8 mouse cellular contexts compared by ENCODE assay signal in the genomic region with DNA sequence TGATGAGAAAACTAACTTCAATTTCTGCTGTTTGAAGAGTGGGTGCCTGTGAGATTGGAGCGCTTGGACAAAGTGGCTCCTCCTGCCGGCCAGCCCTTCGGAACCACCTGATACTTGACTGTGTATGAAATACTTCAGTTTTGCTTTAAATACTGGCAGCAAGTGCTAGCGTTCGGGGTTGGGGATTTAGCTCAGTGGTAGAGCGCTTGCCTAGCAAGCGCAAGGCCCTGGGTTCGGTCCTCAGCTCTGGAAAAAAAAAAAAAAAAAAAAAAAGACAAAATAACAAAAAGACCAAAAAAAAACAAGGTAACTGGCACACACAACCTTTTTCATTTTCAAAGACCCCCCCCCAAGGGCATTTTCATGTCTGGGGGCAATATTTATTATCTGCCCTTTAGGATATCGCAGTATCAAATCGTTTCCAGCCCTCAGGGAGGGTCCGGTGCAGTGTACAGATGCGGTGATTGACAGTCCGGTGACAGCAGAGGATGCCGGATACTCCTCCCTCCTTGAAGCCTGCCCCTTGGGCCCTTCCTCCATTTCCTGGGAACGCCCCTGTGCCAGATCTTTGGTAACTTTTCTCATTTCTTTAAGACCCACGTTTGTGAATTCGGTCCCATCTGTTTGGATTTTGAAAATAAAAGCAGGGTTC. TPM values are rescaled to one million over a fixed set of nuclear protein-coding genes. Genes with fewer than 3 reads are reported as not detected.
DNase-seq lines count a peak whose midpoint lies in the region; ATAC-seq lines count a peak whose summit lies in the region.

No protein-coding gene starts in this region.

- H3K4me1 ChIP-seq in midbrain, embryonic 11.5 days (ENCODE audit: control insufficient read depth, insufficient read depth, low read length) = peaks cover 8% of the 10 kb centered on the region

- H3K9me3 ChIP-seq in midbrain, embryonic 11.5 days (ENCODE audit: control insufficient read depth, low read length) = no peaks in the 10 kb centered on the region

- no peaks in the 10 kb centered on the region for H3K27me3 ChIP-seq in midbrain, embryonic 11.5 days (ENCODE audit: control insufficient read depth, insufficient read depth, low read length)

- H3K36me3 ChIP-seq in midbrain, embryonic 11.5 days (ENCODE audit: control insufficient read depth, insufficient read depth, low read length) = peaks cover 6% of the 10 kb centered on the region; the same call in 1 of the 2 replicates

- H3K9ac ChIP-seq in midbrain, embryonic 11.5 days (ENCODE audit: low read length) = peak overlapping the region; percentile 82; the same call in 1 of the 2 replicates

- peak overlapping the region; percentile 92 for H3K4me2 ChIP-seq in midbrain, embryonic 11.5 days

- 9% methylated on average over 17 of the region's 17 CpGs for WGBS in midbrain, embryonic 11.5 days

- DNase-seq in layer of hippocampus, adult 11-12 months (ENCODE audit: low spot score) = peak; percentile 73
- no peak for DNase-seq in layer of hippocampus, postnatal 36 days
- DNase-seq in ZHBTc4 (ENCODE audit: low read depth, low spot score) = peak; percentile 35
- DNase-seq in layer of hippocampus, postnatal 25 days (ENCODE audit: extremely low spot score in 1 of 2, low spot score in 1 of 2) = peak; percentile 70 to 71
- DNase-seq in midbrain, embryonic 11.5 days (ENCODE audit: low spot score, missing footprints) = peak; percentile 99
- peak; percentile 58 for DNase-seq in testis, postnatal 10 days (ENCODE audit: low spot score)
- no peak for DNase-seq in ovary, adult 18-20 months (ENCODE audit: low spot score)

- no peak overlapping the region; the same call in 1 of the 2 replicates for H3K27ac ChIP-seq in midbrain, embryonic 11.5 days (ENCODE audit: low read depth, low read length)

- peak; percentile 91 for ATAC-seq in frontal cortex, adult (ENCODE audit: low TSS enrichment)
- ATAC-seq in midbrain, embryonic 11.5 days (ENCODE audit: low FRiP score) = peak; percentile 95

- peak overlapping the region; percentile 83 for H3K4me3 ChIP-seq in midbrain, embryonic 11.5 days (ENCODE audit: low read depth, low read length)

RNA-seq across cellular contexts. Expression of a gene that starts 0.5 kb away (rescaled TPM):
- total RNA-seq in layer of hippocampus, postnatal 36 days (2021) = 10 to 100 TPM; 26.2 TPM
- 10 to 100 TPM; 23.7 to 25.8 TPM for total RNA-seq in layer of hippocampus, postnatal 25 days (2021)
- polyA plus RNA-seq in midbrain, embryonic 11.5 days (2014; fragmentation: Nextera tagmentation; extraction: Ambion mirVana) = 28.0 TPM in 2 replicates

RNA-seq across cellular contexts. Expression of a gene that starts 18.1 kb away (rescaled TPM):
- not detected for total RNA-seq in layer of hippocampus, postnatal 36 days (2021)
- total RNA-seq in layer of hippocampus, postnatal 25 days (2021) = not detected
- polyA plus RNA-seq in midbrain, embryonic 11.5 days (2014; fragmentation: Nextera tagmentation; extraction: Ambion mirVana) = 89.0 and 104 TPM in 2 replicates

RNA-seq across cellular contexts. Expression of a gene that starts 25.3 kb away (rescaled TPM):
- total RNA-seq in layer of hippocampus, postnatal 36 days (2021) = 10 to 100 TPM; 50.8 to 53.9 TPM
- 10 to 100 TPM; 52.4 to 53.8 TPM for total RNA-seq in layer of hippocampus, postnatal 25 days (2021)
- 285 and 288 TPM in 2 replicates for polyA plus RNA-seq in midbrain, embryonic 11.5 days (2014; fragmentation: Nextera tagmentation; extraction: Ambion mirVana)

Comparison
In these comparisons a context has a peak if more than half of its experiments do, and no peak if none do; other contexts are left out.
1. DNase-seq: peak in layer of hippocampus, adult 11-12 months (single experiment), ZHBTc4 (single experiment), layer of hippocampus, postnatal 25 days (2 of 2), midbrain, embryonic 11.5 days (single experiment) and testis, postnatal 10 days (single experiment); none in layer of hippocampus, postnatal 36 days (0 of 2) and ovary, adult 18-20 months (single experiment).